Mouse (Mus musculus) myocyte (in vitro differentiated cells): Measurements from ENCODE around the gene Cdc14a.

Source experiments
- CEBPB ChIP-seq: IDR thresholded peaks from 2 replicates; pipeline ENCODE4 v1.6.1; 2011; ENCODE audit warnings: mild to moderate bottlenecking, moderate library complexity; ENCODE audit not compliant: poor library complexity, insufficient read depth, severe bottlenecking
- E2F4 ChIP-seq: IDR thresholded peaks from one replicate; pipeline ENCODE4 v1.6.1; 2011; ENCODE audit warnings: mild to moderate bottlenecking, control low read depth, moderate library complexity; ENCODE audit not compliant: insufficient read depth
- MAX ChIP-seq: IDR thresholded peaks from one replicate; pipeline ENCODE4 v1.6.1; 2011; ENCODE audit warnings: low read depth, mild to moderate bottlenecking, control low read depth
- MYOG ChIP-seq, 3 experiments: IDR thresholded peaks; one replicate each; pipeline ENCODE4 v1.6.1; 2011; ENCODE audit warnings: control low read depth in 2 of 3, low read depth in 2 of 3, mild to moderate bottlenecking in 2 of 3; ENCODE audit not compliant: insufficient read length in 2 of 3, control insufficient read depth in 1 of 3, insufficient read depth in 1 of 3
- POLR2A ChIP-seq: IDR thresholded peaks from one replicate; pipeline ENCODE4 v1.6.1; 2011; ENCODE audit warnings: low read depth, mild to moderate bottlenecking, control low read depth, moderate library complexity; ENCODE audit not compliant: insufficient read length
- POLR2AphosphoS2 ChIP-seq: IDR thresholded peaks from one replicate; pipeline ENCODE4 v1.6.1; 2011; ENCODE audit warnings: low read depth, control low read depth; ENCODE audit not compliant: insufficient read length
- REST ChIP-seq: IDR thresholded peaks from one replicate; pipeline ENCODE4 v1.6.1; 2011; ENCODE audit warnings: mild to moderate bottlenecking, control low read depth, moderate library complexity; ENCODE audit not compliant: insufficient read depth, insufficient read length
- USF1 ChIP-seq: IDR thresholded peaks from one replicate; pipeline ENCODE4 v1.6.1; 2011; ENCODE audit warnings: low read depth, mild to moderate bottlenecking, control low read depth, moderate library complexity

- no peak for TF ChIP-seq MYOG (IDR thresholded peaks at IDR 0.05; ENCODE audit: control insufficient read depth in 1 of 3, insufficient read depth in 1 of 3, insufficient read length in 2 of 3, low read depth in 2 of 3)
- no peak for TF ChIP-seq REST
- no peak for TF ChIP-seq POLR2A
- TF ChIP-seq E2F4, result no peak
- no peak for TF ChIP-seq USF1
- TF ChIP-seq MAX, result no peak
- no peak for TF ChIP-seq CEBPB
- no peak for TF ChIP-seq POLR2AphosphoS2
Measured at GRCm38 (mm10) chr3:116281663-116282062, 142.2 kb downstream of the Cdc14a start.
